Mouse (Mus musculus) bone marrow macrophage, adult 2 months (primary cell): ENCODE data around the gene Nop9. TPM values are rescaled to one million over a fixed set of nuclear protein-coding genes. Genes with fewer than 3 reads are reported as not detected.
A peak's percentile ranks its signal among the peaks of the same experiment; 100 is the strongest.

ENCODE experiments used
- H3K27ac ChIP-seq: 2 replicates; pipeline ENCODE4 v1.5.1; 2012; ENCODE audit warnings: low read depth, low read length; ENCODE audit not compliant: insufficient read depth
- H3K4me1 ChIP-seq: 2 replicates; pipeline ENCODE4 v1.6.1; 2012; ENCODE audit warnings: low read length; ENCODE audit not compliant: control insufficient read depth, insufficient read depth
- H3K4me3 ChIP-seq: 2 replicates; pipeline ENCODE4 v1.5.1; 2012; ENCODE audit warnings: mild to moderate bottlenecking, low read length, moderate library complexity; ENCODE audit not compliant: insufficient read depth
- CTCF ChIP-seq: IDR thresholded peaks from 2 replicates; pipeline ENCODE4 v1.5.1; 2012; ENCODE audit warnings: low read depth, mild to moderate bottlenecking, low read length, moderate library complexity
- POLR2A ChIP-seq: IDR thresholded peaks from 2 replicates; pipeline ENCODE4 v1.6.1; 2012; ENCODE audit warnings: mild to moderate bottlenecking, low read depth, low read length, borderline replicate concordance
- polyA plus RNA-seq: library from polyadenylated mRNA; stranded (reverse); fragments of >200 nt; gene quantifications from 2 replicates; pipeline ENCODE4 v1.2.4, GENCODE M21; 2012; ENCODE audit not compliant: missing spikeins, insufficient read depth, insufficient read length

Nop9 gene
- polyA plus RNA-seq, 1 experiment = 22.1 TPM

- Histone ChIP-seq H3K27ac (no peak overlapping the region), H3K4me3 (no peak overlapping the region), H3K4me1 (peaks cover 29% of the 10 kb centered on the region)
- TF ChIP-seq POLR2A (no peak), CTCF (no peak)
Measured at GRCm38 (mm10) chr14:55768555-55768954, 23.1 kb downstream of the Nop9 start.

- no peak overlapping the region for H3K27ac ChIP-seq
- no peak overlapping the region for H3K4me3 ChIP-seq
- H3K4me1 ChIP-seq = peaks cover 22% of the 10 kb centered on the region
- TF ChIP-seq CTCF (no peak), POLR2A (no peak)
Measured at GRCm38 (mm10) chr14:55769087-55769703, 23.7 kb downstream of the Nop9 start.

- Histone ChIP-seq H3K4me1 (peaks cover 5% of the 10 kb centered on the region), H3K27ac (no peak overlapping the region), H3K4me3 (no peak overlapping the region)
- TF ChIP-seq CTCF (no peak), POLR2A (no peak)
Measured at GRCm38 (mm10) chr14:55776711-55777110, 31.2 kb downstream of the Nop9 start.

- H3K4me1 ChIP-seq = peaks cover 5% of the 10 kb centered on the region
- TF ChIP-seq POLR2A = no peak
- no peak for TF ChIP-seq CTCF
- H3K27ac ChIP-seq = no peak overlapping the region
- no peak overlapping the region for H3K4me3 ChIP-seq
Measured at GRCm38 (mm10) chr14:55777176-55777575, 31.7 kb downstream of the Nop9 start.

GRCm38 (mm10) chr14:55777806-55778205, 32.3 kb downstream of the Nop9 start:
- H3K4me1 ChIP-seq = peaks cover 5% of the 10 kb centered on the region
- TF ChIP-seq POLR2A (no peak), CTCF (no peak)
- H3K27ac ChIP-seq = no peak overlapping the region
- no peak overlapping the region for H3K4me3 ChIP-seq

- TF ChIP-seq CTCF (no peak), POLR2A (no peak)
- Histone ChIP-seq H3K4me3 (no peak overlapping the region), H3K27ac (no peak overlapping the region), H3K4me1 (peaks cover 5% of the 10 kb centered on the region)
Measured at GRCm38 (mm10) chr14:55778686-55779085, 33.2 kb downstream of the Nop9 start.

GRCm38 (mm10) chr14:55779656-55780055, 34.2 kb downstream of the Nop9 start:
- peaks cover 5% of the 10 kb centered on the region for H3K4me1 ChIP-seq
- no peak overlapping the region for H3K27ac ChIP-seq
- H3K4me3 ChIP-seq = no peak overlapping the region
- TF ChIP-seq POLR2A (no peak), CTCF (no peak)

- H3K4me1 ChIP-seq = peaks cover 5% of the 10 kb centered on the region
- H3K27ac ChIP-seq = no peak overlapping the region
- TF ChIP-seq CTCF (no peak), POLR2A (no peak)
Measured at GRCm38 (mm10) chr14:55780736-55781135, 35.2 kb downstream of the Nop9 start.

GRCm38 (mm10) chr14:55781310-55781709, 35.8 kb downstream of the Nop9 start:
- H3K4me1 ChIP-seq = peaks cover 5% of the 10 kb centered on the region
- TF ChIP-seq CTCF (peak; percentile 96), POLR2A (no peak)
- H3K4me3 ChIP-seq = no peak overlapping the region
- no peak overlapping the region for H3K27ac ChIP-seq

More at GRCm38 (mm10) chr14:55780736-55781135, 35.2 kb downstream of the Nop9 start:
- no peak overlapping the region for H3K4me3 ChIP-seq

GRCm38 (mm10) chr14:55782361-55782960, 37.0 kb downstream of the Nop9 start:
- TF ChIP-seq CTCF (no peak), POLR2A (no peak)
- no peak overlapping the region for H3K27ac ChIP-seq
- H3K4me3 ChIP-seq = no peak overlapping the region

More at GRCm38 (mm10) chr14:55782361-55782960, 37.0 kb downstream of the Nop9 start:
- H3K4me1 ChIP-seq = peaks cover 5% of the 10 kb centered on the region
